Mouse (Mus musculus) liver, embryonic 16.5 days (tissue): ENCODE data around the gene Eepd1. TPM values are rescaled to one million over a fixed set of nuclear protein-coding genes. Genes with fewer than 3 reads are reported as not detected.

Source experiments
- ATAC-seq: fragments of 200-750 bp; cut with Nextera tagmentation; 2 replicates; pipeline ENCODE4 v1.8.0; 2017; ENCODE audit warnings: low read depth, mild to moderate bottlenecking, moderate number of reproducible peaks, moderate library complexity
- H3K27ac ChIP-seq: fragments of 300-500 bp; sonication (generic); 2 replicates; pipeline ENCODE4 v1.5.1; 2014; ENCODE audit warnings: mild to moderate bottlenecking, low read length
- H3K27me3 ChIP-seq: fragments of 300-500 bp; sonication (generic); 2 replicates; pipeline ENCODE4 v1.6.1; 2014; ENCODE audit warnings: low read depth, low read length, mixed read lengths; ENCODE audit not compliant: control insufficient read depth, insufficient read depth
- H3K36me3 ChIP-seq: fragments of 300-500 bp; sonication (generic); 2 replicates; pipeline ENCODE4 v1.6.1; 2014; ENCODE audit warnings: mild to moderate bottlenecking; ENCODE audit not compliant: control insufficient read depth, insufficient read depth
- H3K4me1 ChIP-seq: fragments of 300-500 bp; sonication (generic); 2 replicates; pipeline ENCODE4 v1.6.1; 2014; ENCODE audit warnings: low read depth, low read length, mixed read lengths; ENCODE audit not compliant: control insufficient read depth
- H3K4me2 ChIP-seq: fragments of 300-500 bp; sonication (generic); 2 replicates; pipeline ENCODE4 v1.6.1; 2014; ENCODE audit warnings: low read depth, low read length, mixed read lengths
- H3K4me3 ChIP-seq: fragments of 300-500 bp; sonication (generic); 2 replicates; pipeline ENCODE4 v1.5.1; 2014; ENCODE audit warnings: low read depth, mild to moderate bottlenecking, low read length
- H3K9ac ChIP-seq: fragments of 300-500 bp; sonication (generic); 2 replicates; pipeline ENCODE4 v1.6.1; 2014; ENCODE audit warnings: low read depth, low read length
- H3K9me3 ChIP-seq: fragments of 300-500 bp; sonication (generic); replicated peaks from 2 replicates; pipeline ENCODE4 v1.6.1; 2016; ENCODE audit warnings: low read length; ENCODE audit not compliant: control insufficient read depth
- WGBS: fragments of 180-500 bp; shearing (Covaris S2); extraction: QIAGEN DNeasy Blood & Tissue Kit; methylation state at CpG from one replicate; pipeline ENCODE4 v1.1.7; 2014; ENCODE audit not compliant: insufficient replicate concordance; 5-methylcytosine and 5-hydroxymethylcytosine counted together
- polyA plus RNA-seq: library from polyadenylated mRNA; unstranded; fragments of >200 nt; fragmentation: Nextera tagmentation; extraction: Ambion mirVana; gene quantifications from 2 replicates; pipeline ENCODE4 v1.2.1, GENCODE M21; 2015

Eepd1 gene
- polyA plus RNA-seq, 1 experiment from 2014 or later: 7.0 TPM

- H3K27ac ChIP-seq: no peak overlapping the region
- no peak overlapping the region for H3K4me3 ChIP-seq
- no peak overlapping the region for H3K4me2 ChIP-seq
- 53% methylated on average over 1 of the region's 1 CpGs for WGBS
- ATAC-seq: no peak
- no peaks in the 10 kb centered on the region for H3K4me1 ChIP-seq
- no peak overlapping the region for H3K9ac ChIP-seq
- H3K36me3 ChIP-seq: no peaks in the 10 kb centered on the region
- H3K9me3 ChIP-seq: no peaks in the 10 kb centered on the region
- no peaks in the 10 kb centered on the region for H3K27me3 ChIP-seq
These were observed 17.0 kb upstream of the Eepd1 start for GRCm38 (mm10) chr9:25464305-25464704.

GRCm38 (mm10) chr9:25479392-25480020 is 1.8 kb upstream of the Eepd1 start:
- peaks cover 8% of the 10 kb centered on the region for H3K4me1 ChIP-seq
- peaks cover 2% of the 10 kb centered on the region; the same call in 1 of the 2 replicates for H3K27me3 ChIP-seq
- H3K9ac ChIP-seq: no peak overlapping the region
- H3K4me3 ChIP-seq: no peak overlapping the region
- H3K4me2 ChIP-seq: no peak overlapping the region
- ATAC-seq: no peak
- H3K27ac ChIP-seq: no peak overlapping the region
- WGBS: 74% methylated on average over 7 of the region's 7 CpGs
- H3K9me3 ChIP-seq: no peaks in the 10 kb centered on the region
- no peaks in the 10 kb centered on the region for H3K36me3 ChIP-seq

GRCm38 (mm10) chr9:25480676-25481075 is 671 bp upstream of the Eepd1 start:
- Histone ChIP-seq H3K4me2 (peak overlapping the region; percentile 37), H3K4me3 (no peak overlapping the region), H3K4me1 (peaks cover 8% of the 10 kb centered on the region), H3K27me3 (peaks cover 2% of the 10 kb centered on the region; the same call in 1 of the 2 replicates), H3K9me3 (no peaks in the 10 kb centered on the region), H3K36me3 (no peaks in the 10 kb centered on the region), H3K27ac (peak overlapping the region; percentile 66), H3K9ac (no peak overlapping the region)
- 59% methylated on average over 2 of the region's 2 CpGs for WGBS
- peak; percentile 26; the same call in 1 of the 2 replicates for ATAC-seq

GRCm38 (mm10) chr9:25482322-25482998 is 1.1 kb downstream of the Eepd1 start:
- no peak for ATAC-seq
- WGBS: 34% methylated on average over 22 of the region's 22 CpGs
- Histone ChIP-seq H3K4me3 (peak overlapping the region; percentile 68), H3K27ac (no peak overlapping the region), H3K36me3 (no peaks in the 10 kb centered on the region), H3K4me2 (peak overlapping the region; percentile 83), H3K9ac (no peak overlapping the region; the same call in 1 of the 2 replicates), H3K4me1 (peaks cover 12% of the 10 kb centered on the region), H3K9me3 (no peaks in the 10 kb centered on the region), H3K27me3 (peaks cover 2% of the 10 kb centered on the region; the same call in 1 of the 2 replicates)

GRCm38 (mm10) chr9:25482999-25483347 is 1.6 kb downstream of the Eepd1 start:
- peak overlapping the region; percentile 83 for H3K4me2 ChIP-seq
- ATAC-seq: no peak
- WGBS: 68% methylated on average over 9 of the region's 9 CpGs
- H3K4me3 ChIP-seq: peak overlapping the region; percentile 68
- H3K4me1 ChIP-seq: peaks cover 15% of the 10 kb centered on the region
- H3K9me3 ChIP-seq: no peaks in the 10 kb centered on the region
- H3K27ac ChIP-seq: no peak overlapping the region
- H3K27me3 ChIP-seq: peaks cover 2% of the 10 kb centered on the region; the same call in 1 of the 2 replicates
- H3K9ac ChIP-seq: no peak overlapping the region
- no peaks in the 10 kb centered on the region for H3K36me3 ChIP-seq

- H3K4me1 ChIP-seq: peaks cover 15% of the 10 kb centered on the region
- peaks cover 2% of the 10 kb centered on the region; the same call in 1 of the 2 replicates for H3K27me3 ChIP-seq
- no peak overlapping the region for H3K27ac ChIP-seq
- no peak overlapping the region for H3K9ac ChIP-seq
- WGBS: 72% methylated on average over 9 of the region's 9 CpGs
- no peak for ATAC-seq
- H3K36me3 ChIP-seq: no peaks in the 10 kb centered on the region
- peak overlapping the region; percentile 83 for H3K4me2 ChIP-seq
- H3K4me3 ChIP-seq: 0 out of 2 replicates have a peak overlapping the region, but pooled peaks have one; percentile 0
- no peaks in the 10 kb centered on the region for H3K9me3 ChIP-seq
These were observed 2.7 kb downstream of the Eepd1 start for GRCm38 (mm10) chr9:25483931-25484618.

- Histone ChIP-seq H3K27ac (no peak overlapping the region), H3K27me3 (peaks cover 2% of the 10 kb centered on the region; the same call in 1 of the 2 replicates), H3K9me3 (no peaks in the 10 kb centered on the region), H3K4me1 (peaks cover 15% of the 10 kb centered on the region), H3K4me2 (no peak overlapping the region; the same call in 1 of the 2 replicates), H3K36me3 (no peaks in the 10 kb centered on the region), H3K9ac (no peak overlapping the region), H3K4me3 (0 out of 2 replicates have a peak overlapping the region, but pooled peaks have one; percentile 0)
- ATAC-seq: no peak
- 48% methylated on average over 3 of the region's 3 CpGs for WGBS
These were observed 3.3 kb downstream of the Eepd1 start for GRCm38 (mm10) chr9:25484619-25484986.

GRCm38 (mm10) chr9:25485006-25485405 is 3.7 kb downstream of the Eepd1 start:
- no peaks in the 10 kb centered on the region for H3K9me3 ChIP-seq
- peaks cover 2% of the 10 kb centered on the region; the same call in 1 of the 2 replicates for H3K27me3 ChIP-seq
- ATAC-seq: no peak
- H3K9ac ChIP-seq: no peak overlapping the region
- H3K27ac ChIP-seq: no peak overlapping the region
- no peak overlapping the region for H3K4me3 ChIP-seq
- 47% methylated on average over 2 of the region's 2 CpGs for WGBS
- peak overlapping the region; percentile 4 for H3K4me2 ChIP-seq
- peaks cover 15% of the 10 kb centered on the region for H3K4me1 ChIP-seq
- no peaks in the 10 kb centered on the region for H3K36me3 ChIP-seq
